Mouse (Mus musculus) cerebellum, adult 2 months (tissue): Measurements from ENCODE around the gene Prmt3. TPM values are rescaled to one million over a fixed set of nuclear protein-coding genes. Genes with fewer than 3 reads are reported as not detected.

Source experiments
- DNase-seq, 2 experiments: peaks; one replicate each; pipeline ENCODE4 v3.0.0; 2021
- H3K27ac ChIP-seq: fragments of 200-500 bp; 2 replicates; pipeline ENCODE4 v1.5.1; 2012; ENCODE audit warnings: low read length, control low read depth, inconsistent platforms; ENCODE audit not compliant: insufficient read depth
- H3K27me3 ChIP-seq: fragments of 200-500 bp; 2 replicates; pipeline ENCODE4 v1.6.1; 2012; ENCODE audit warnings: inconsistent platforms, mild to moderate bottlenecking, low read length, moderate library complexity; ENCODE audit not compliant: control insufficient read depth, insufficient read depth
- H3K4me1 ChIP-seq: fragments of 200-500 bp; 2 replicates; pipeline ENCODE4 v1.6.1; 2011; ENCODE audit warnings: low read length; ENCODE audit not compliant: control insufficient read depth, insufficient read depth
- H3K4me3 ChIP-seq: fragments of 200-500 bp; replicated peaks from 2 replicates; pipeline ENCODE3; 2011; ENCODE audit warnings: mild to moderate bottlenecking, low read depth, low read length, control low read depth; ENCODE audit not compliant: insufficient read depth
- CTCF ChIP-seq: fragments of 200-500 bp; IDR thresholded peaks from 2 replicates; pipeline ENCODE4 v1.5.1; 2011; ENCODE audit warnings: low read depth, mild to moderate bottlenecking, control low read depth, low read length, moderate library complexity, borderline replicate concordance; ENCODE audit not compliant: insufficient read depth
- POLR2A ChIP-seq: fragments of 200-500 bp; IDR thresholded peaks from 2 replicates; pipeline ENCODE4 v1.6.1; 2011; ENCODE audit warnings: low read length, control low read depth, borderline replicate concordance; ENCODE audit not compliant: insufficient read depth
- WGBS: fragments of 180-500 bp; shearing (Covaris S2); methylation state at CpG from one replicate; pipeline ENCODE4 v1.1.7; 2018; 5-methylcytosine and 5-hydroxymethylcytosine counted together
- polyA plus RNA-seq: library from polyadenylated mRNA; depleted of rRNA; stranded (reverse); fragments of >200 nt; gene quantifications from 2 replicates; pipeline ENCODE4 v1.2.3, GENCODE M21; 2012; rRNA removed

Gene Prmt3
- 28.1 and 31.1 TPM in 2 replicates for polyA plus RNA-seq

GRCm38 (mm10) chr7:49778114-49778901 lies at the start of gene Prmt3:
TSS of gene Prmt3 (plus strand) at chr7:49778346.
- no peak within 1 kb of the TSS for H3K27ac ChIP-seq
- H3K4me1 ChIP-seq: no peaks in the 10 kb centered on the region
- DNase-seq: peak; percentile 96 to 97
- under 1% methylated on average over 89 of the region's 92 CpGs for WGBS
- H3K4me3 ChIP-seq: peak within 1 kb of the TSS; percentile 68
- no peaks in the 10 kb centered on the region for H3K27me3 ChIP-seq
- TF ChIP-seq POLR2A (no peak; the same call in 1 of the 2 replicates), CTCF (peak; percentile 86)

GRCm38 (mm10) chr7:49734342-49734741 lies 43.8 kb upstream of the Prmt3 start:
- DNase-seq: no peak
- 63% methylated on average over 4 of the region's 4 CpGs for WGBS
- Histone ChIP-seq H3K27ac (no peak overlapping the region), H3K4me1 (no peaks in the 10 kb centered on the region), H3K27me3 (no peaks in the 10 kb centered on the region), H3K4me3 (no peak overlapping the region)
- no peak for TF ChIP-seq POLR2A
- TF ChIP-seq CTCF: no peak

GRCm38 (mm10) chr7:49739448-49739847 lies 38.7 kb upstream of the Prmt3 start:
- no peak for DNase-seq
- Histone ChIP-seq H3K4me3 (no peak overlapping the region), H3K27ac (no peak overlapping the region), H3K27me3 (no peaks in the 10 kb centered on the region; the same call in 1 of the 2 replicates), H3K4me1 (no peaks in the 10 kb centered on the region)
- WGBS: 36% methylated on average over 8 of the region's 8 CpGs
- TF ChIP-seq CTCF (no peak), POLR2A (no peak)

GRCm38 (mm10) chr7:49741474-49741873 lies 36.7 kb upstream of the Prmt3 start:
- 44% methylated on average over 5 of the region's 5 CpGs for WGBS

GRCm38 (mm10) chr7:49741923-49742322 lies 36.2 kb upstream of the Prmt3 start:
- no peaks in the 10 kb centered on the region for H3K4me1 ChIP-seq
- TF ChIP-seq POLR2A (no peak), CTCF (no peak)
- no peak overlapping the region for H3K27ac ChIP-seq
- H3K4me3 ChIP-seq: no peak overlapping the region
- DNase-seq: no peak
- no peaks in the 10 kb centered on the region; the same call in 1 of the 2 replicates for H3K27me3 ChIP-seq
- WGBS: 26% methylated on average over 10 of the region's 10 CpGs

More at GRCm38 (mm10) chr7:49741474-49741873, 36.7 kb upstream of the Prmt3 start:
- Histone ChIP-seq H3K4me1 (no peaks in the 10 kb centered on the region), H3K27ac (no peak overlapping the region), H3K4me3 (no peak overlapping the region), H3K27me3 (no peaks in the 10 kb centered on the region; the same call in 1 of the 2 replicates)
- DNase-seq: no peak
- TF ChIP-seq CTCF: no peak
- no peak for TF ChIP-seq POLR2A

GRCm38 (mm10) chr7:49751148-49751547 lies 27.0 kb upstream of the Prmt3 start:
- TF ChIP-seq CTCF (peak; percentile 62), POLR2A (no peak)
- Histone ChIP-seq H3K4me1 (no peaks in the 10 kb centered on the region), H3K27ac (no peak overlapping the region), H3K27me3 (no peaks in the 10 kb centered on the region; the same call in 1 of the 2 replicates), H3K4me3 (no peak overlapping the region)
- 8% methylated on average over 4 of the region's 4 CpGs for WGBS
- peak in 1 of 2 experiments; percentile 23 for DNase-seq

- DNase-seq: no peak
- 41% methylated on average over 25 of the region's 25 CpGs for WGBS
- TF ChIP-seq CTCF (no peak; the same call in 1 of the 2 replicates), POLR2A (no peak)
- no peaks in the 10 kb centered on the region for H3K4me1 ChIP-seq
- H3K4me3 ChIP-seq: no peak overlapping the region
- no peak overlapping the region for H3K27ac ChIP-seq
- no peaks in the 10 kb centered on the region; the same call in 1 of the 2 replicates for H3K27me3 ChIP-seq
Observed at GRCm38 (mm10) chr7:49752730-49753506, 25.2 kb upstream of the Prmt3 start.
